Mouse (Mus musculus) hematopoietic stem cell, adult 5-6 weeks (primary cell): ENCODE data around the gene Dohh. TPM values are rescaled to one million over a fixed set of nuclear protein-coding genes. Genes with fewer than 3 reads are reported as not detected.
A peak's percentile ranks its signal among the peaks of the same experiment; 100 is the strongest.

Experiments used
- ATAC-seq, 2 experiments: fragments of 125-278 bp in 1 of 2; replicated peaks in 1 of 2; 2 replicates each; pipeline ENCODE4 v1.8.0; 2016 to 2017; ENCODE audit warnings: inconsistent platforms in 2 of 2, mild to moderate bottlenecking in 2 of 2, moderate number of reproducible peaks in 2 of 2, low read depth in 1 of 2, moderate TSS enrichment in 1 of 2; ENCODE audit not compliant: low FRiP score in 2 of 2, poor library complexity in 2 of 2, severe bottlenecking in 2 of 2, insufficient read depth in 1 of 2, low TSS enrichment in 1 of 2
- total RNA-seq: library from RNA; stranded (forward); fragments of 172-1452, 232-1000 nt; gene quantifications from 2 replicates; pipeline ENCODE4 v1.2.3, GENCODE M21; 2017

The Dohh gene
- total RNA-seq, result 13.2 and 15.3 TPM in 2 replicates

DNA sequence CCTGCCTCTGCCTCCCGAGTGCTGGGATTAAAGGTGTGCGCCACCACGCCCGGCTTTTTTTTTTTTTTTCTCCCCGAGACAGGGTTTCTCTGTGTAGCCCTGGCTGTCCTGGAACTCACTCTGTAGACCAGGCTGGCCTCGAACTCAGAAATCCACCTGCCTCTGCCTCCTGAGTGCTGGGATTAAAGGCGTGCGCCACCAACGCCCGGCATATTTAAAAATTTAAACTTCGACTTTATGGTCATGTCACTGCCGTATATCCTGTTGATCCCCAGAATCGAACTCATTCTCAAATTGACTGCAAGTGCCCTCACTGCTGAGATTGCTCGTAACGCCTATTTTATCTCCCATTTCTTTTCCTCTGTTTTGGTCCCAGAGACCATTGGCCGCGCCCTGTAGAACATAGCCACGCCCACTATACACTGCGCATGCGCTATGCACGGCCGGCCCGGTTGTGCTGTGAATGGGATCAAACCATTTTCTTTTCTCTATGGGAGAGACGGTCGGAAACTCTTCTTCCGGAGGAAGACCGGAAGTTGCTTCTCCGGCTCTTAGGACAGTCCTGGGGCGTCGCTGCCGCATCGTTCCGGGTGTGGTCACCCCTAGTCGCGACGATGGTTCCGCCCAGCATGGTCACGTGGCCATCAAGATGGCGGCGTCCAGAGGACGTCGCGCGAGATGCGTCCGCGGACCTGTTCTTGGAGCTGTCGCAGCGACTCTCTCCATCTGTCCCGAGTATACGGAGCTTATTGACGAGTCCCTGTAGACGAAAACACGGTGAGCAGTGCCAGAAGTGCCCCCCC is at the start of gene Dohh, which contains the start of gene Gm48551:
Gene Dohh (plus strand): TSS at position 627 of the 803 bp plus-strand sequence.
Gene Gm48551 (plus strand): TSS at position 665 of the 803 bp plus-strand sequence.
- peak; percentile 74 to 76 for ATAC-seq

DNA sequence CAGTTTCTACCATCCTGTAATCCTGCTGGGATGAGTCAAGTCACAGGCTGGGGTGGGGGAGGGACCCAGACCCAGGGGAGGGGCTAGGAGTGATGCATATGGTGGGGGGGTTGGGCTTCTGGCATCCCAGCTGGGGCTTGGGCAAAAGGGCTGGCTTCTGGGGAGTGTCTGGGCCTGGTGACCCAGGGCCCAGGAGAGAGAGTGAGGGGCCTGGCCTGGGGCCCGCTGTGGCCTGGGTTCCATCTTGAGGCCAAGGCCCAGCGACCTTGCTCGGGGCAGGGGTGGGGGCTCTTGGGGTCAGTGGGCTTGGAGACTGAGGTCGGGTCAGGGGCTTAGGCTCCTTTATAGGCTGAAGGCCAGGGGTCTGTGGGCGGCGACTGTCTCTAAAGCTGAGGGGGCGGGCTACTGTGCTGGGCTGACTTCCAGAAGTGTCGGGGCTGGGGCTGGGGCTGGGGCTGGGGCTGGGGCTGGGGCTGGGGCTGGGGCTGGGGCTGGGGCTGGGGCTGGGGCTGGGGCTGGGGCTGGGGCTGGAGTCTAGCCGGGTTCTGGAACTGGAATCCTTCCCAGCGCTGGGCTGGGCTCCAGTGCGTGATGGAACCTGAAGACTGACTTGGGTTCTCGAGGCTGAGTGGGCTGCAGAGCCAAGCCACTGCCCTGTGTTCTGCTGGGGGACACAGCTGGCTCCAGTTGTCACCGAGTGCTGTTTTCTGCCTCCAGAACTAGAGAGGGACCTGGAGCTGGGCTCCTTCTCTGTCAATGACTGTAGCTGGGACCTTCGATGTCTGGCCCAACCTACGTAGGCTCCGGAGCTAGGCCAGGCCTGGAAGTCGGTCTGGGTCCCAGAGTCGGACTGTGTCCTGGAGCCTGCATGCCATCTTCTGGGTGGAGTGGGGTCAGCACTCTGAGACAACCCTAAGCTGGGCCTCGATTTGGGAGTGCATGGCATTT is 48.6 kb upstream of the Dohh start:
- ATAC-seq, result no peak

DNA sequence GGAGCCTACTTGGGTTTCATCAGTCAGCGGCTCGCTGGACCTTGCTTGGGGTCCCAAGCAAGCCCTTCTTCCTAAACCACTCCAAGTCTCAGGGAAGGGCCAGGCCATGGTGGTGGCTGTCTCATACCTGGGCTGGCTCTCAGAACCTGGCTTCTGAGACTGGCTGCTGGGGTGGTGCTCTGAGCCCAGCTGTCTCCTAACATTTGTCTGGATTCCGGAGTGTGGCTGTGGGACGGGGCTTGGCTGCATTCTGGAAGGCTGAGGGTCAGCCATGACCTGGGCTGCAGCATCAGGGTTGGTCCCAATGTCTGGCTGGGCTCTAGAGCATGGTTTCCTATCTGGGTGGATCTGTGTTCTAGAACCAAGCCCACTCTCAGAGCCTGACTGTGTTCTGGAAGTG is 47.7 kb upstream of the Dohh start:
- ATAC-seq, result no peak

GRCm38 (mm10) chr10:81340551-81341332 is 43.5 kb upstream of the Dohh start:
- ATAC-seq, result no peak

- peak; percentile 54 to 56; a peak in 3 of 4 replicates for ATAC-seq
These were observed 42.8 kb upstream of the Dohh start for GRCm38 (mm10) chr10:81341333-81341949.

GRCm38 (mm10) chr10:81342686-81343505 is 41.3 kb upstream of the Dohh start, which contains the start of gene Gipc3:
TSS of gene Gipc3 (minus strand) at chr10:81343266.
- no peak for ATAC-seq

DNA sequence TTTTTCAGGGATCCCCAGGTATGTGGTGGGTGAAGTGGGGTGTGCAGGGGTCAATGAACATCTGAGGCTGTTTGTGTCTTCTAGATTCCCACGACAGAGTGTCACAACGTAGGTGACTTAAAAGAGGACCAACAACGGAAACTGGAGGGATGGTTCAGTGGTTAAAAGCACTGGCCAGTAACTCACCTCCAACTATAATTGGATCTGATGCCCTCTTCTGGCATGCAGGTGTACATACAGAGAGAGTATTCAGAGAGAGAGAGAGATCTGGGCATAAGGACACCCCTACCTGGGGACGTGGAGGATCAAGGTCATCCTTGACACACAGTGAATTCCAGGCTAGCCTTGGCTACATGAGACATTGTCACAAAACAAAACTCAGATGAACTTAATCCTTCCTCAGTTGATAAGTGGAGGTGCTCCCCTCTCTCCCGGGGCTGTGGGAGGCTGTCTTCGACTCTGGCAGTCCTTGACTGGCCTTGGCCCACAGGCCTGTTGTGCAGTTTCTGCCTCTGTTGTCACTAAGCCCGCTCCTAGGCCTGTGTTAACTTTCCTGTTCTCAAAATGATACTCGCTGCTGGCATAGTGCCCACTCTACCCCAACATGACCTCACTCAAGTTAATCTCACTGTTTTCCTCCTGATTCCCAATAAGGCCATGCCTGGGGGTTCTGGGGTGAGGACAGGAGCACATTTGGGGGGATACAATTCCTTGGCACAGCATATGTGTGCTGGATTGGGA is 39.6 kb upstream of the Dohh start:
- ATAC-seq, result no peak

GRCm38 (mm10) chr10:81345162-81345534 is 39.1 kb upstream of the Dohh start:
- ATAC-seq, result no peak

DNA sequence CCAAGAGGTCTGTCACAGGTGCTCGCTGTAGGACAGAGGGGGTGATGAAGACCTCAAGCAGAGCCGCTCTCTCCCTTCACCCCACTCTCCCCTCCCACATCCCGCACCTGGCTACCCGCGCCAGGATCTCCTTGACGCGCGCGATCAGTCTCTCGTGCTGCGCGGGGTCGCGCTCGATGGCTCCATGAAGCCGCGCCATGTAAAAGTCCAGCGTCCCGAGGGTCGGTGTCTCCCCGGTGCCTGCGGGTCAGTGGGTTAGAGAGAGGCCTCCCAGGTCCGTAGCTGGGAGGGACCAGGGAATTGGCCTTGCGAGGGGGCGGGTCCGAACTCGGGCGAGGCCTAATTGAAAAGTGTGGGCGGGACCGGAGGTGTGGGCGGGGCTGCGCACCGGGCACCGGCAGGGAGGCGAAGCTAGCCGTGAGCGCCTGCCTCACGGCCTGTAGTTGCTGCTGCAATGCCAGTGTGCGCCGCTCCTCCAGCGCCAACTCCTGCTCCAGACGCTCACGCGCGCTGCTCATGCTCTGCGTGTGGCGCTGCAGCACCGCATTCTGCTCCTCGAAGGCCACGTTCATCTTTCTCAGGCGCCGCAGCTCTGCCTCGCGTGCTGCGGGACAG is 37.7 kb upstream of the Dohh start:
- peak; percentile 51 to 58 for ATAC-seq

DNA sequence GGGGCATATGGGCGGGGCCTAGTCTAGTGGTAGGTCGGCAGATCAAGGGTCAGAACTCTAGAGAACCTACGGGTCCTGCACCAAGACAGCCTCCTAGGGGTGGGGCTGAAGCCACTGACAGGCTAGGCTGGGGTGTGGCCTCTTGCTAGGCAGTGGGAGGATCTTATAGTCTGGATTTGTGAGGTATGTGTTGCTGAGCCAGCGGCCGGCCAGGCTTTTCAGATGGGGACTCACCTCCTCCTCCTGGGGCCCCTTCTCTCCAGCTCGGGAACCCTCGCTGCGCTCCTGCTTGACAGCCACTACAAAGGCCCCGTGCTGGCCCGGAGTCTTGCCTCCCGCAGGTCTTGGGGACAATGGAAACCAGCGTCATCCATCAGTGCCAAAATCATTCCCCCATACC is 35.1 kb upstream of the Dohh start:
- peak; percentile 15 to 24; a peak in 1 of 4 replicates for ATAC-seq

DNA sequence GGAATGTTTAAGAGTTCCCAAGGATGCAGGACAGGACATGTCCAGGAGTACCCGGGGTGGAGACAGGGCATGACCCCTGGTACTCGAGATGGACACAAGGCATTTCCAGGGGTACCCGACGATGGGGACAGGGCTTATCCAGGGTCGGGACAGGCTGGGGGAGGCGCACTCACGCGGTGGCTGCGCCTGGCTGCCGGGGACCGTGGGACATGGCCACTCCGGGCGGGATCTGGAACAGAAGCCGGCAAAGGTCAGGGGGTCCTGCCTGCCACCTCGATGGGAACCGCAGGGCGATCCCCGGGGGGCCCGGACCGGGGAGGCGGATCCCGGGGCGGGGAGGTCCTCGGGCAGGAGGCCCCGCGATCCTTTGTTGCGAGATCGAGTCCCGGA is 34.3 kb upstream of the Dohh start:
- ATAC-seq, result no peak

DNA sequence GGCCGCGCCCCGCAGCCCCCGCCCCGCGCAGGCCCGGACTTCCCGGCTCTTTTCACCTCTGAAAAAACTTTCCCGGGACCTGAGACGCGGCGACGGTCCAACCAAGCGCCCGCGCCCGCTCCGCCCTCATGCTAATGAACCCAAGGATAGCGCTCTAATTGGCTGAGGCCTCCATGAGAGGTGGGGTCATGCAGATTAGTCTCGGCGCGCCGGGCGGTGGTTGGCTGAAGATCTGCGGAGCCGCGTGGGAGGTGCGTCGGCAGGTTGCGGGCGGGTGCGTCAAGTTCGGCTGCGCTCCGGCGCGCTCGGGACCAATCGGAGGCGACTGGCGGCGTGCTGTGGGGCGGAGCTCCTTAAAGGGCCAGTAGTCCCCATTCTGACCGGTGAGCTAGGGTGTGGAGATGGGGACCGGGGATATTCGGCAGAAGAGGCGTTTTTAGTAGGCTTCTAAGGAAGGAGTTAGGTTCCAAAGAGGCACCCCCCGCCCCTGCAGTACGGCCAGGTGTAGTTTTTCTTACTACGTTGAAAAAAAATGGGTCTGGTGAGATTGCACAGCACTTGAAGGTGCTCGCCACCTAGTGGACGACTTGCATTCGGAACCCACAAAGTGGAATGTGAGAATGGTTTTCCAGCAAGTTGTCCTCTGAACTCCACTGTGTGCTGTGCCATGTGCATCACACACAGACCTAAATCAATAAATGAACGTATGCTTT is 33.7 kb upstream of the Dohh start, which contains the start of gene Hmg20b:
Gene Hmg20b (minus strand): TSS at position 130 of the 713 bp plus-strand sequence.
- peak; percentile 92 to 94 for ATAC-seq

- no peak for ATAC-seq
These were observed 32.4 kb upstream of the Dohh start for GRCm38 (mm10) chr10:81351678-81352291.

- ATAC-seq, result no peak
These were observed 29.3 kb upstream of the Dohh start for GRCm38 (mm10) chr10:81354738-81355477.
